In the genomic region with DNA sequence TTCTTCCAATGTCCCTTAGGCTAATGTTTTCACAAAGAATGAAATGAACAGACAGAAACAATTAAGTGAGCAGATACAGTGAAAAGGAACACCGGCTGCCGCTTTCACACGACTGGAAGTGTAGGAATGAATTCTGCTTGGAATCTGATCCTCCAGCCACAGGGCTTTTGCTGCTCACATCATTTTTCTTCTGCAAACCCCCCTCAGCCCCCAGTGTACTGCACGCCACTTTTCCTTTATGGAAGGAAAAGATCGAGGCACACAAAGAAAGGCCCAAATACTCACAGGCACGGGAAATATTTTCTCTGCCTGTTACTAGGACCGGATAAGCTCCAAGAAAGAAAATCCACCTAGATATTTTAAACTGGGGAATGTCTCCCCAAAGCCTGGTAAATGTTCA, we compare ENCODE assay signal across 15 mouse cellular contexts.
A peak's percentile ranks its signal among the peaks of the same experiment; 100 is the strongest.
DNase-seq lines count a peak whose midpoint lies in the region; ATAC-seq lines count a peak whose summit lies in the region.
"Had no signal": no experiment of that assay in that cellular context is flagged by ENCODE, and none has a peak within 500 bp of the region (broad histone marks: within the 10 kb centered on the region; RNA-seq: fewer than 3 reads in every experiment).

No protein-coding gene starts in this region.

- H3K4me3 ChIP-seq in embryonic facial prominence, embryonic 15.5 days (replicated peaks), result no peak overlapping the region
- no peak overlapping the region for H3K4me3 ChIP-seq in hindbrain, embryonic 14.5 days (replicated peaks; ENCODE audit: low read length)
- H3K4me3 ChIP-seq in midbrain, embryonic 13.5 days (replicated peaks), result no peak overlapping the region
- H3K4me3 ChIP-seq: erythroblast, embryonic 14.5 days; heart, adult 2 months; liver, embryonic 15.5 days had no signal

- WGBS in embryonic facial prominence, embryonic 15.5 days, result 8% methylated on average over 7 of the region's 7 CpGs
- 17% methylated on average over 7 of the region's 7 CpGs for WGBS in hindbrain, embryonic 14.5 days
- 15% methylated on average over 7 of the region's 7 CpGs for WGBS in midbrain, embryonic 13.5 days

- H3K36me3 ChIP-seq in embryonic facial prominence, embryonic 15.5 days, result no peaks in the 10 kb centered on the region
- no peaks in the 10 kb centered on the region for H3K36me3 ChIP-seq in hindbrain, embryonic 14.5 days (replicated peaks; ENCODE audit: control insufficient read depth, insufficient read depth)
- H3K36me3 ChIP-seq in midbrain, embryonic 13.5 days, result no peaks in the 10 kb centered on the region
- H3K36me3 ChIP-seq: liver, embryonic 15.5 days had no signal

- H3K9ac ChIP-seq in embryonic facial prominence, embryonic 15.5 days, result no peak overlapping the region
- peak overlapping the region; percentile 60 for H3K9ac ChIP-seq in hindbrain, embryonic 14.5 days
- H3K9ac ChIP-seq in midbrain, embryonic 13.5 days (replicated peaks), result no peak overlapping the region; the same call in 1 of the 2 replicates
- H3K9ac ChIP-seq: liver, embryonic 15.5 days had no signal

- no peak overlapping the region for H3K4me2 ChIP-seq in embryonic facial prominence, embryonic 15.5 days (replicated peaks)
- H3K4me2 ChIP-seq in hindbrain, embryonic 14.5 days (replicated peaks), result peak overlapping the region; percentile 52; the same call in 1 of the 2 replicates
- H3K4me2 ChIP-seq in midbrain, embryonic 13.5 days (replicated peaks), result peak overlapping the region; percentile 15; the same call in 1 of the 2 replicates
- H3K4me2 ChIP-seq: liver, embryonic 15.5 days had no signal

- no peaks in the 10 kb centered on the region for H3K9me3 ChIP-seq in embryonic facial prominence, embryonic 15.5 days (replicated peaks)
- H3K9me3 ChIP-seq in hindbrain, embryonic 14.5 days (ENCODE audit: control insufficient read depth, low read length), result no peaks in the 10 kb centered on the region
- no peaks in the 10 kb centered on the region for H3K9me3 ChIP-seq in midbrain, embryonic 13.5 days
- H3K9me3 ChIP-seq: liver, embryonic 15.5 days had no signal

- H3K4me1 ChIP-seq in embryonic facial prominence, embryonic 15.5 days, result peaks cover 41% of the 10 kb centered on the region
- H3K4me1 ChIP-seq in hindbrain, embryonic 14.5 days (replicated peaks; ENCODE audit: control insufficient read depth, insufficient read depth, low read length), result peaks cover 54% of the 10 kb centered on the region
- H3K4me1 ChIP-seq in midbrain, embryonic 13.5 days (replicated peaks), result peaks cover 55% of the 10 kb centered on the region
- H3K4me1 ChIP-seq: liver, embryonic 15.5 days had no signal

- H3K27me3 ChIP-seq in embryonic facial prominence, embryonic 15.5 days, result no peaks in the 10 kb centered on the region
- no peaks in the 10 kb centered on the region for H3K27me3 ChIP-seq in hindbrain, embryonic 14.5 days (ENCODE audit: control insufficient read depth, insufficient read depth, low read length)
- no peaks in the 10 kb centered on the region for H3K27me3 ChIP-seq in midbrain, embryonic 13.5 days
- H3K27me3 ChIP-seq: CH12.LX; liver, embryonic 15.5 days had no signal

- DNase-seq in embryo, embryonic 10.5 days (ENCODE audit: low spot score), result peak; percentile 56
- DNase-seq in hindbrain, embryonic 14.5 days (ENCODE audit: low spot score), result no peak
- no peak for DNase-seq in gastrocnemius, postnatal 36 days
- DNase-seq in lung, postnatal 25 days (ENCODE audit: low spot score), result no peak
- no peak for DNase-seq in kidney, postnatal 36 days
- DNase-seq: heart, adult 2 months; kidney, adult 11 months; layer of hippocampus, postnatal 36 days; right cerebral cortex, postnatal 25 days; thymus, adult 18-20 months had no signal

- intact Hi-C loops in gastrocnemius, postnatal 36 days (cut with DNase I), result no loop called here

- ATAC-seq in embryonic facial prominence, embryonic 15.5 days (ENCODE audit: insufficient number of reproducible peaks, low FRiP score, low TSS enrichment, low read depth), result no peak
- no peak for ATAC-seq in hindbrain, embryonic 14.5 days (ENCODE audit: low FRiP score)
- no peak for ATAC-seq in midbrain, embryonic 13.5 days

- H3K27ac ChIP-seq in embryonic facial prominence, embryonic 15.5 days (replicated peaks), result peak overlapping the region; percentile 80
- peak overlapping the region; percentile 99 for H3K27ac ChIP-seq in hindbrain, embryonic 14.5 days
- H3K27ac ChIP-seq in midbrain, embryonic 13.5 days, result peak overlapping the region; percentile 97
- H3K27ac ChIP-seq: heart, adult 2 months; liver, embryonic 15.5 days had no signal
